Mouse (Mus musculus) activated CD4-positive, CD25-positive, alpha-beta regulatory T cell, adult 4 months (primary cell): Measurements from ENCODE around the gene Gm21739. TPM values are rescaled to one million over a fixed set of nuclear protein-coding genes. Genes with fewer than 3 reads are reported as not detected.
"Not testable (repeated sequence)": the region's sequence is repeated elsewhere in the genome, so short reads cannot be mapped to it uniquely, and the experiment has no call there.

ENCODE experiments used
- ATAC-seq: one replicate; pipeline ENCODE4 v1.8.0; 2017
- polyA plus RNA-seq, 2 experiments: library from polyadenylated mRNA; unstranded; fragments of 100-300 nt; shearing (Covaris generic); gene quantifications; one replicate each; pipeline ENCODE4 v1.2.1; 2017

The Gm21739 gene
- polyA plus RNA-seq: not detected

DNA sequence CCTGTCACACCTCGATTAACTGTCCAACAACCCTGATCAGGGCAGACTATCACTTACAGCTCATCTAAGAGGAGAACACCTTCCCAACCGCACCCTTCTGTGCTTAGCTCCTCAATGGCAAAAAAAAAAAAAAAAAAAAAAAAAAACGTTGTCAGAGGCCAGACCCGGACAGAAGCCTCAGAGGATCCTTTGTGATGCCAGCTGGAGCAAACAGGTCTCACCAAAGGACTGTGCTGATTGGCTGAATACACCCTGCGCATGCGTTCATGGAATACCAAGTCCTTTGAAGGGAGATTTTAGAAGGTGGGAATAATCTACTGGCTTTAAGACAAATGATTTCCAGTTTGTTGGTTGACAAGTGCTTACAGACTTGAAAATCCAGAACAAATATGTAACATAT lies at the start of gene Gm21739:
Gm21739 (minus strand) TSS at position 101 of the 400 bp plus-strand sequence.
- ATAC-seq: not testable (repeated sequence)
